Mouse (Mus musculus) layer of hippocampus, adult 18-20 months (tissue): ENCODE measurements around the gene Jund. TPM values are rescaled to one million over a fixed set of nuclear protein-coding genes. Genes with fewer than 3 reads are reported as not detected.

Source experiments
- DNase-seq, 2 experiments: peaks; one replicate each; pipeline ENCODE4 v3.0.0; 2022; ENCODE audit warnings: low spot score in 2 of 2
- total RNA-seq, 2 experiments: library from RNA; stranded (reverse); gene quantifications; 2 replicates each; pipeline ENCODE4 v1.2.3; 2021

Gene Jund
- total RNA-seq, 2 experiments from 2014 or later: 186 to 200 TPM

GRCm38 (mm10) chr8:70724216-70724615, 25.5 kb downstream of the Jund start:
- no peak for DNase-seq

- DNase-seq: no peak
These were observed 27.2 kb downstream of the Jund start for GRCm38 (mm10) chr8:70725792-70726447.

- DNase-seq: no peak
These were observed 28.0 kb downstream of the Jund start for GRCm38 (mm10) chr8:70726721-70727120.

GRCm38 (mm10) chr8:70729808-70730475, 31.2 kb downstream of the Jund start:
- no peak for DNase-seq

GRCm38 (mm10) chr8:70730956-70731355, 32.2 kb downstream of the Jund start:
- DNase-seq: no peak

GRCm38 (mm10) chr8:70737705-70738104, 39.0 kb downstream of the Jund start:
- no peak for DNase-seq

GRCm38 (mm10) chr8:70738211-70738610, 39.5 kb downstream of the Jund start:
- no peak for DNase-seq

GRCm38 (mm10) chr8:70741661-70742060, 42.9 kb downstream of the Jund start:
- no peak for DNase-seq

GRCm38 (mm10) chr8:70742176-70742575, 43.4 kb downstream of the Jund start:
- DNase-seq: no peak

GRCm38 (mm10) chr8:70742981-70743655, 44.4 kb downstream of the Jund start:
- DNase-seq: no peak

GRCm38 (mm10) chr8:70743656-70744590, 45.2 kb downstream of the Jund start:
- no peak for DNase-seq

GRCm38 (mm10) chr8:70744806-70745205, 46.1 kb downstream of the Jund start:
- DNase-seq: no peak

- no peak for DNase-seq
These were observed 47.0 kb downstream of the Jund start for GRCm38 (mm10) chr8:70745691-70746220.

GRCm38 (mm10) chr8:70746676-70747075, 47.9 kb downstream of the Jund start:
- DNase-seq: no peak

GRCm38 (mm10) chr8:70747211-70747890, 48.6 kb downstream of the Jund start:
- no peak for DNase-seq

- DNase-seq: no peak
These were observed 49.7 kb downstream of the Jund start for GRCm38 (mm10) chr8:70748246-70749096.

- no peak for DNase-seq
These were observed 50.4 kb downstream of the Jund start for GRCm38 (mm10) chr8:70749097-70749674.
